Mouse (Mus musculus) liver, adult 2 months (tissue): ENCODE measurements around the gene Cd27.

ENCODE experiments used
- CTCF ChIP-seq: fragments of 200-500 bp; IDR thresholded peaks from 2 replicates; pipeline ENCODE4 v1.5.1; 2011; ENCODE audit warnings: low read depth, low read length, control low read depth
- POLR2A ChIP-seq: fragments of 200-500 bp; IDR thresholded peaks from 2 replicates; pipeline ENCODE4 v1.6.1; 2011; ENCODE audit warnings: low read length, control low read depth; ENCODE audit not compliant: insufficient read depth; ENCODE audit errors: extremely low read depth

- TF ChIP-seq CTCF: no peak
- no peak for TF ChIP-seq POLR2A
Observed at GRCm38 (mm10) chr6:125236341-125236740, 469 bp downstream of the Cd27 start.
